Mouse (Mus musculus) heart, embryonic 14.5 days (tissue): ENCODE data around the gene Nipal3. TPM values are rescaled to one million over a fixed set of nuclear protein-coding genes. Genes with fewer than 3 reads are reported as not detected.

ENCODE experiments used
- ATAC-seq: fragments of 200-750 bp; cut with Nextera tagmentation; 2 replicates; pipeline ENCODE4 v1.8.0; 2017; ENCODE audit warnings: low read depth, moderate TSS enrichment; ENCODE audit not compliant: insufficient number of reproducible peaks, insufficient read depth, low FRiP score
- H3K27ac ChIP-seq, 2 experiments: fragments of 200-500 bp in 1 of 2; fragments of 300-500 bp in 1 of 2; sonication (generic) in 1 of 2; replicated peaks in 1 of 2; 2 replicates each; pipeline ENCODE4 v1.5.1; 2012 to 2014; ENCODE audit warnings: low read depth in 2 of 2, low read length in 2 of 2, control low read depth in 1 of 2, mild to moderate bottlenecking in 1 of 2, mixed read lengths in 1 of 2; ENCODE audit not compliant: control insufficient read depth in 1 of 2, insufficient read depth in 1 of 2
- H3K27me3 ChIP-seq: fragments of 300-500 bp; sonication (generic); 2 replicates; pipeline ENCODE4 v1.6.1; 2014; ENCODE audit warnings: mild to moderate bottlenecking, low read length, control low read depth; ENCODE audit not compliant: control insufficient read depth, insufficient read depth
- H3K36me3 ChIP-seq: fragments of 300-500 bp; sonication (generic); 2 replicates; pipeline ENCODE4 v1.6.1; 2014; ENCODE audit warnings: mild to moderate bottlenecking, control low read depth, low read length, mixed read lengths; ENCODE audit not compliant: control insufficient read depth, insufficient read depth
- H3K4me1 ChIP-seq, 2 experiments: fragments of 200-500 bp in 1 of 2; fragments of 300-500 bp in 1 of 2; sonication (generic) in 1 of 2; 2 replicates each; pipeline ENCODE4 v1.6.1; 2012 to 2014; ENCODE audit warnings: low read length in 2 of 2, control low read depth in 1 of 2, mixed read lengths in 1 of 2; ENCODE audit not compliant: control insufficient read depth in 2 of 2, insufficient read depth in 2 of 2
- H3K4me2 ChIP-seq: fragments of 300-500 bp; sonication (generic); 2 replicates; pipeline ENCODE4 v1.6.1; 2014; ENCODE audit warnings: mild to moderate bottlenecking, low read length
- H3K4me3 ChIP-seq, 2 experiments: fragments of 200-500 bp in 1 of 2; fragments of 300-500 bp in 1 of 2; sonication (generic) in 1 of 2; 2 replicates each; pipeline ENCODE4 v1.5.1; 2012 to 2014; ENCODE audit warnings: low read length in 2 of 2, mild to moderate bottlenecking in 2 of 2, control low read depth in 1 of 2, low read depth in 1 of 2, moderate library complexity in 1 of 2; ENCODE audit not compliant: control insufficient read depth in 1 of 2, insufficient read depth in 1 of 2
- H3K9ac ChIP-seq: fragments of 300-500 bp; sonication (generic); 2 replicates; pipeline ENCODE4 v1.6.1; 2014; ENCODE audit warnings: mild to moderate bottlenecking, low read length
- H3K9me3 ChIP-seq: fragments of 300-500 bp; sonication (generic); 2 replicates; pipeline ENCODE4 v1.6.1; 2016; ENCODE audit warnings: low read length, control low read depth; ENCODE audit not compliant: control insufficient read depth
- WGBS: fragments of 180-500 bp; shearing (Covaris S2); extraction: QIAGEN DNeasy Blood & Tissue Kit; methylation state at CpG from one replicate; pipeline ENCODE4 v1.1.7; 2014; 5-methylcytosine and 5-hydroxymethylcytosine counted together
- polyA plus RNA-seq: library from polyadenylated mRNA; unstranded; fragments of >200 nt; fragmentation: Nextera tagmentation; extraction: Ambion mirVana; gene quantifications from 2 replicates; pipeline ENCODE4 v1.2.1, GENCODE M21; 2014

Gene Nipal3
- polyA plus RNA-seq, 1 experiment from 2014 or later, result 4.5 TPM

DNA sequence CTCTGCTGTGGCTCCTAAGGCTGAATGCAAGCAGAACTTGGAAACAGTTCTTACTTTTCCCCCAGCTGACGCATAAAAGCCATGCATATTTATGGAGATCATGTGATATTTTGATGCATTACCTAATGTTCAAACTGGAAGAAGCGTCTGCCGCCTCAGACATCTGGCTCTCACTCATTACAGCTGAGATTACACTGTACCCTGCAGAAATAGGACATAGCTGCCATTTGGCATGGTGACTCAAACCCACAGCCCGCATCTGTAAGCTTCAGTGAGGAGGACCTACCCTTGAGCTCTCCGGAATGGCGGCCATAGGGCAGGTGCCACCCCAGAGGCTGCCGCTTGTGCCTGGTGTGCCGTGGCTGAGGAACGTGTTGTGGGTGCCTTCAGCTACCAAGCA is 36.4 kb upstream of the Nipal3 start:
- no peak overlapping the region for H3K9ac ChIP-seq
- no peak for ATAC-seq
- H3K4me2 ChIP-seq, result no peak overlapping the region
- no peak overlapping the region for H3K27ac ChIP-seq
- H3K36me3 ChIP-seq, result no peaks in the 10 kb centered on the region
- H3K4me3 ChIP-seq, result no peak overlapping the region
- peaks cover 0 to 2% of the 10 kb centered on the region in 2 experiments; a peak in 1 of 4 replicates for H3K4me1 ChIP-seq
- 86% methylated on average over 9 of the region's 9 CpGs for WGBS
- peaks cover 6% of the 10 kb centered on the region for H3K9me3 ChIP-seq
- H3K27me3 ChIP-seq, result no peaks in the 10 kb centered on the region

DNA sequence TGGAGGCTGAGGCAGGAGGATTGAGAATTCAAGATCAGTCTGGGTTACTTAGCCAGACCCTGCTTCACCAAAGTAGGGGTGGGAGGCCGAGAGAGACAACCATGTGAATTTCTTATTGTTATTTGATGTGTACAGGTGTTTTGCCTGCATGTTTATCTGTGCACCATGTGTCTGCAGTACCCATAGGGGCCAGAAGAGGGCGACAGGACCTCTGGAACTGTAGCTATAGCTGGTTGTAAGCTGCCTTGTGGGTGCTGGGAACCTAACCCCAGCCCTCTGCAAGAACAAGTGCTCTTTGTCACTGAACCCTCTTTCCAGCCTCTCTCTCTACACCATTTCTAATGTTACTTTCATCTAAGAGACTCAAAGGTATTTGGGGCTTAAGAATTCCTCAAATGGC is 35.4 kb upstream of the Nipal3 start:
- Histone ChIP-seq H3K4me3 (no peak overlapping the region), H3K9me3 (peaks cover 6% of the 10 kb centered on the region), H3K9ac (no peak overlapping the region), H3K36me3 (no peaks in the 10 kb centered on the region), H3K27ac (no peak overlapping the region), H3K4me1 (peaks cover 1 to 2% of the 10 kb centered on the region in 2 experiments; a peak in 2 of 4 replicates), H3K27me3 (peaks cover 9% of the 10 kb centered on the region; the same call in 1 of the 2 replicates), H3K4me2 (no peak overlapping the region)
- 53% methylated on average over 2 of the region's 2 CpGs for WGBS
- no peak for ATAC-seq

DNA sequence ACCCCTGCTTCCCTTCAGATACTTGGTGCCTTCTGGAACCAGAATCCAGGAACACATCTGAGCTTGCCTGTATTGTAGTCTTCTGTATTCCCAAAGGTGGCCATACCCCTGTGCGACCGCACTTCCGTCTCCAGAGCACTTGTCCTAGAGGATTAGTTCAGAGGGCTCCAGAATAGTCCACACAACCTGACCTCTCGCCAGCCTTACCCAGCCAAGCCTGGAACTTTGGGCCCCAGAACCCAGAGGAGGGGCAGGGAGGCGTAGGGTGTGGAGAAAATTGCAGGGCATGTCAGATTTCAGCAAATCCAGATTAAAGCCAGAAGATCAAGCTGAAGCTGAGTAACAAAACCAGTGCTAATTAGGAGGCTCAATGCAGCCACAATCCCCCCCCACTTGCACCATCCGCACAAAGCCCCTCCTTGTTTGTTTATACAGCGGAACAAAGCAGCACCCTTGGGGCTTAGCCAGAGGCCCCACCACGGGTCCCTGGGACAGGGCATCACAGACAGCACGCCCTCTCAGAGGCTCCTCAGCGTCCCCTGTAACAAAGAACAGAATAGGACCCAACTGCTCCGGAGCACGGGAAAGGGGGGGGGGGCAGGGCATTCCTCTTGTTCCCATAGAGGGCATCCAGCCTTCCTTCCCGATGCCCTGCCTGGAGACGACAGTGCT is 31.3 kb upstream of the Nipal3 start:
- peaks cover 3 to 5% of the 10 kb centered on the region in 2 experiments; a peak in 2 of 4 replicates for H3K4me1 ChIP-seq
- no peak overlapping the region for H3K4me2 ChIP-seq
- no peak for ATAC-seq
- WGBS, result 40% methylated on average over 14 of the region's 14 CpGs
- H3K9ac ChIP-seq, result no peak overlapping the region
- no peak overlapping the region for H3K4me3 ChIP-seq
- H3K27ac ChIP-seq, result no peak overlapping the region
- H3K9me3 ChIP-seq, result peaks cover 6% of the 10 kb centered on the region
- H3K27me3 ChIP-seq, result peaks cover 11% of the 10 kb centered on the region; the same call in 1 of the 2 replicates
- H3K36me3 ChIP-seq, result no peaks in the 10 kb centered on the region

DNA sequence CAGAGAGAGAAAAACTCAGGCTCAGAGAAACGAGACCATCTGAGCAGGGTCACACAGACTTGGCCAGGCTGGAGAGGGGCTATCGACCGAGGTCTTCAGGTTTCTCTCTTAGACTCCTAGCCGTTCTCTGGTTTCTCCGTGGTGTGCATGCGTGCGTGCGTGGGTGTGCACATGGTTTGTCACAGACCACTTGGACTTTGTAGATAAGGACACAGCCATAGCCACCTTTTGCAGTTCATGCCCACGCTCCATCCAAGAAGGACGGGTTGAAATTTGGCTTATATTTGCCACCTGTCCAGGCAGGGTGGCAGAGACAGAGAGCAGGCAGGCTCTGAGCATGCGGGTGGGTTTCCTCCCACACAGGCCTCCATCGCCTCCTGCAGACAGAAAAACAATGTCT is 30.2 kb upstream of the Nipal3 start:
- peaks cover 11% of the 10 kb centered on the region; the same call in 1 of the 2 replicates for H3K27me3 ChIP-seq
- no peak overlapping the region for H3K4me3 ChIP-seq
- no peak overlapping the region for H3K27ac ChIP-seq
- peaks cover 3 to 5% of the 10 kb centered on the region in 2 experiments; a peak in 2 of 4 replicates for H3K4me1 ChIP-seq
- no peaks in the 10 kb centered on the region for H3K36me3 ChIP-seq
- no peak overlapping the region for H3K4me2 ChIP-seq
- ATAC-seq, result no peak
- no peaks in the 10 kb centered on the region for H3K9me3 ChIP-seq
- 59% methylated on average over 12 of the region's 12 CpGs for WGBS
- H3K9ac ChIP-seq, result no peak overlapping the region

DNA sequence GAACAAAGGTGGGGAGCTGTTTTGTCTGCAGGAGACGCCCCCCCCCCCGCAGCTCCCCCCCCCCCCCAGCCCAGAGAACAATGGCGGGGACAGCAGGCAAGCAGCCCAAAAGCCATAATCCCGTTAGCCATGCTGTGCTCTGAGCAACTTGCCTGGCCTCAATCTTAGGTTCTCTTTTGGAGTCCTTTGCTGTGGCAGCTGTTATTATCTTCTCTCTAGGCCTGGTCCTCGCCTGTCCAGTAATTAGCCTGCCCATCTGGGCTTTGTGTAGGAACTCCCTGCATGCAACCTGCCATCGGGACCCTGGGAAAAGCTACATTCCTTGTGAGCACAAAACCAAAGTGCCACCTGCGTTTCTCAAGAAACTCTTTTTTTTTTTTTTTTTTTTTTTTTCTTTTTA is 29.1 kb upstream of the Nipal3 start:
- Histone ChIP-seq H3K9ac (no peak overlapping the region), H3K4me3 (no peak overlapping the region), H3K4me2 (no peak overlapping the region), H3K36me3 (no peaks in the 10 kb centered on the region), H3K9me3 (no peaks in the 10 kb centered on the region), H3K4me1 (peaks cover 3 to 5% of the 10 kb centered on the region in 2 experiments; a peak in 2 of 4 replicates), H3K27ac (no peak overlapping the region), H3K27me3 (peaks cover 11% of the 10 kb centered on the region; the same call in 1 of the 2 replicates)
- ATAC-seq, result no peak
- 29% methylated on average over 6 of the region's 7 CpGs for WGBS

DNA sequence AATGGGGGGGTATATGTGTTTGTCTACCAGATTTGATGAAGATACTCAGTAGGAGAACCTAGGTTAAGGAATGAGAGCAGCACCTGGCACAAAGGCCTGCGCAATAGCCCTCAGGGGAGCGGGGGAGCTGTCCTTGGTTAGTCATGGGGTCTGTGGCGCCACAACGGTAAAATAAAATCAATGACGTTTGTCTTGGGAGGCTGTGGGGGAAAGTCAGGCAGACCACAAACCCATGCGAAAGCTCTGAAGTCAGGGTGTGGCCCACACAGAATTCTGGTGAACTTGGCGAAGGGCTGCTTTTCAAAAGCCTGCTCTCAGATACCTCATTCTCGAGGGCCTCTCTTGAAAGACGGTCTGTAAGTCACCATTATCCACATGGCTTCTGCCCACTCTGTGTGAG is 25.6 kb upstream of the Nipal3 start:
- Histone ChIP-seq H3K27me3 (peaks cover 3% of the 10 kb centered on the region; the same call in 1 of the 2 replicates), H3K4me1 (peaks cover 3 to 4% of the 10 kb centered on the region in 2 experiments; a peak in 2 of 4 replicates), H3K36me3 (no peaks in the 10 kb centered on the region), H3K4me3 (no peak overlapping the region), H3K4me2 (no peak overlapping the region), H3K9ac (no peak overlapping the region), H3K27ac (no peak overlapping the region), H3K9me3 (no peaks in the 10 kb centered on the region)
- 71% methylated on average over 9 of the region's 9 CpGs for WGBS
- ATAC-seq, result no peak

DNA sequence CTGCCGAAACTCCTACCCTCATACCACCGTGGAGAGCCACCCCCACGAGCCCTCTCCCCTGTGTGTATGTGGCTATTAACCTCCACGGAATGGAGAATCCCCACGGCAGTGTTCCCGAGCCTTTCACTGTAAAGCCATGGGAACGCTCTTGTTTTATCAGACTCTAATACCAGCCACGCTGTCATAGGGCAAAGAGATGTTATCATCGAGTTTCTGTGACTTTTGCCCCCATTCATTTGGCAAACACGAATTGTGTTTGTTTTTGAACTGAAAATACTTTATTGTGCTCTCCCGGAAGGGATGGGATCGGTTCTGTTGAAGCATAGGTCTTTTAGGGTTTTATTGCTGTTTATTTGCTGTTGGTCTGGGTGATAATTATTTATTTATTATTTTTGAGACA is 23.3 kb upstream of the Nipal3 start:
- no peak for ATAC-seq
- Histone ChIP-seq H3K36me3 (no peaks in the 10 kb centered on the region), H3K4me3 (no peak overlapping the region), H3K9me3 (no peaks in the 10 kb centered on the region), H3K27me3 (no peaks in the 10 kb centered on the region), H3K4me2 (no peak overlapping the region), H3K4me1 (no peaks in the 10 kb centered on the region), H3K9ac (no peak overlapping the region), H3K27ac (no peak overlapping the region)
- WGBS, result 83% methylated on average over 12 of the region's 12 CpGs
